Mouse (Mus musculus): ENCODE results near the gene Cul1.

DNA sequence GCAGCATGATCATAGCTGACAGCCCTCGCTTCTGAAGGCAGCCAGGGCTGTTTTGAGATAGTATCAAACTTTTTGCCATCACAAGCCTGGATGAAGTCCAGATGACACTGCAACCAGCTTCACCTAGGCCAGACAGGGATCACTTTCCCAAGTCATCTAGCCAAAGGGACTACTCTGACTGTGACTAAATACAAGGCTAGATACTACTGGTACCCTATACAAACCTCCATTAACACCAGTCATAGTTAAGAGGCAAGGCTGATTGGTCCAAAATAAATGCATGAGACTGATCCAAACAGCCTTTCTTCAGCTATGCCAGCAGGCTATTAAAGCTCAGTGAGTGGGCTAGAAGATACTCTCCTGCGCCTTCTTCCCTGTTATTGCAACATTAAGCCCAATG, 119.7 kb downstream of the Cul1 start:
- TF ChIP-seq EP300 (IDR thresholded peaks at IDR 0.05; ENCODE audit: low read depth) (no peak), CTCF (IDR thresholded peaks at IDR 0.05; ENCODE audit: low read depth) (no peak)

Data from liver, postnatal 0 days (tissue).